Mouse (Mus musculus): ENCODE results near the gene Gpha2. TPM values are rescaled to one million over a fixed set of nuclear protein-coding genes. Genes with fewer than 3 reads are reported as not detected.

Gpha2 gene
- polyA plus RNA-seq, 2 experiments from 2014 or later, result not detected

- peak; percentile 70 for ATAC-seq
Observed at GRCm38 (mm10) chr19:6242281-6242680, 16.1 kb downstream of the Gpha2 start.

GRCm38 (mm10) chr19:6243226-6243625, 17.0 kb downstream of the Gpha2 start:
- no peak for ATAC-seq

- ATAC-seq, result no peak
Observed at GRCm38 (mm10) chr19:6245806-6246205, 19.6 kb downstream of the Gpha2 start.

- ATAC-seq, result no peak
Observed at GRCm38 (mm10) chr19:6247526-6248300, 21.5 kb downstream of the Gpha2 start.

GRCm38 (mm10) chr19:6253021-6253420, 26.8 kb downstream of the Gpha2 start:
- ATAC-seq, result no peak

- ATAC-seq, result no peak
Observed at GRCm38 (mm10) chr19:6260428-6260827, 34.2 kb downstream of the Gpha2 start.

- ATAC-seq, result no peak
Observed at GRCm38 (mm10) chr19:6260946-6261345, 34.8 kb downstream of the Gpha2 start.

- no peak for ATAC-seq
Observed at GRCm38 (mm10) chr19:6261379-6261778, 35.2 kb downstream of the Gpha2 start.

- no peak for ATAC-seq
Observed at GRCm38 (mm10) chr19:6262222-6262621, 36.0 kb downstream of the Gpha2 start.

GRCm38 (mm10) chr19:6262839-6263433, 36.8 kb downstream of the Gpha2 start:
- no peak for ATAC-seq

- no peak for ATAC-seq
Observed at GRCm38 (mm10) chr19:6264200-6264599, 38.0 kb downstream of the Gpha2 start.

- no peak for ATAC-seq
Observed at GRCm38 (mm10) chr19:6264945-6265344, 38.8 kb downstream of the Gpha2 start.

- no peak for ATAC-seq
Observed at GRCm38 (mm10) chr19:6265727-6266182, 39.6 kb downstream of the Gpha2 start.

GRCm38 (mm10) chr19:6267306-6268169, 41.4 kb downstream of the Gpha2 start:
- no peak for ATAC-seq

- ATAC-seq, result peak; percentile 84
Observed at GRCm38 (mm10) chr19:6268170-6268528, 42.0 kb downstream of the Gpha2 start.

GRCm38 (mm10) chr19:6268670-6269132, 42.5 kb downstream of the Gpha2 start:
- ATAC-seq, result no peak

GRCm38 (mm10) chr19:6269798-6270475, 43.8 kb downstream of the Gpha2 start:
- ATAC-seq, result no peak

- ATAC-seq, result no peak
Observed at GRCm38 (mm10) chr19:6270661-6271060, 44.5 kb downstream of the Gpha2 start.

GRCm38 (mm10) chr19:6271206-6271605, 45.0 kb downstream of the Gpha2 start:
- ATAC-seq, result no peak

- no peak for ATAC-seq
Observed at GRCm38 (mm10) chr19:6272053-6272452, 45.9 kb downstream of the Gpha2 start.

GRCm38 (mm10) chr19:6272738-6273137, 46.6 kb downstream of the Gpha2 start:
- no peak for ATAC-seq

GRCm38 (mm10) chr19:6273592-6273991, 47.4 kb downstream of the Gpha2 start:
- no peak for ATAC-seq

Data from activated CD4-positive, CD25-positive, alpha-beta regulatory T cell, adult 4 months (primary cell).